Mouse (Mus musculus) forebrain, embryonic 11.5 days (tissue): ENCODE data around the gene Dhx15. TPM values are rescaled to one million over a fixed set of nuclear protein-coding genes. Genes with fewer than 3 reads are reported as not detected.

Experiments
- ATAC-seq: fragments of 200-750 bp; cut with Nextera tagmentation; replicated peaks from 2 replicates; pipeline ENCODE4 v1.8.0; 2017; ENCODE audit warnings: moderate TSS enrichment; ENCODE audit not compliant: low FRiP score
- DNase-seq: peaks from one replicate; pipeline ENCODE4 v3.0.0-alpha.2; 2017; ENCODE audit warnings: low spot score
- H3K27ac ChIP-seq: fragments of 300-500 bp; sonication (generic); 2 replicates; pipeline ENCODE4 v1.5.1; 2014; ENCODE audit warnings: low read depth, low read length
- H3K27me3 ChIP-seq: fragments of 300-500 bp; sonication (generic); 2 replicates; pipeline ENCODE4 v1.6.1; 2014; ENCODE audit warnings: mild to moderate bottlenecking, low read length, mixed read lengths; ENCODE audit not compliant: control insufficient read depth, insufficient read depth
- H3K36me3 ChIP-seq: fragments of 300-500 bp; sonication (generic); 2 replicates; pipeline ENCODE4 v1.6.1; 2014; ENCODE audit warnings: mild to moderate bottlenecking, low read length, moderate library complexity, mixed read lengths; ENCODE audit not compliant: control insufficient read depth, insufficient read depth
- H3K4me1 ChIP-seq: fragments of 300-500 bp; sonication (generic); replicated peaks from 2 replicates; pipeline ENCODE4 v1.6.1; 2014; ENCODE audit warnings: low read length, mixed read lengths; ENCODE audit not compliant: control insufficient read depth, insufficient read depth
- H3K4me2 ChIP-seq: fragments of 300-500 bp; sonication (generic); 2 replicates; pipeline ENCODE4 v1.6.1; 2014; ENCODE audit warnings: low read depth, mild to moderate bottlenecking, low read length, moderate library complexity, mixed read lengths; ENCODE audit not compliant: severe bottlenecking
- H3K4me3 ChIP-seq: fragments of 300-500 bp; sonication (generic); 2 replicates; pipeline ENCODE4 v1.5.1; 2014; ENCODE audit warnings: low read depth, low read length
- H3K9ac ChIP-seq: fragments of 300-500 bp; sonication (generic); 2 replicates; pipeline ENCODE4 v1.6.1; 2014; ENCODE audit warnings: low read length
- H3K9me3 ChIP-seq: fragments of 300-500 bp; sonication (generic); 2 replicates; pipeline ENCODE4 v1.6.1; 2016; ENCODE audit warnings: low read length, mixed read lengths; ENCODE audit not compliant: control insufficient read depth
- WGBS: fragments of 180-500 bp; shearing (Covaris S2); extraction: QIAGEN DNeasy Blood & Tissue Kit; methylation state at CpG from one replicate; pipeline ENCODE4 v1.1.7; 2014; 5-methylcytosine and 5-hydroxymethylcytosine counted together
- polyA plus RNA-seq: library from polyadenylated mRNA; unstranded; fragments of >200 nt; fragmentation: Nextera tagmentation; extraction: Ambion mirVana; gene quantifications from 2 replicates; pipeline ENCODE4 v1.2.1, GENCODE M21; 2014

The Dhx15 gene
- polyA plus RNA-seq, 1 experiment from 2014 or later: 106 TPM

GRCm38 (mm10) chr5:52119192-52119591 lies 71.1 kb downstream of the Dhx15 start:
- H3K4me1 ChIP-seq: peaks cover 8% of the 10 kb centered on the region; the same call in 1 of the 2 replicates
- no peak overlapping the region for H3K9ac ChIP-seq
- ATAC-seq: no peak
- 85% methylated on average over 2 of the region's 2 CpGs for WGBS
- no peak overlapping the region for H3K4me3 ChIP-seq
- no peak overlapping the region for H3K27ac ChIP-seq
- no peak for DNase-seq
- H3K27me3 ChIP-seq: peaks cover 10% of the 10 kb centered on the region
- no peak overlapping the region for H3K4me2 ChIP-seq
- no peaks in the 10 kb centered on the region for H3K36me3 ChIP-seq
- H3K9me3 ChIP-seq: no peaks in the 10 kb centered on the region

GRCm38 (mm10) chr5:52117829-52118228 lies 72.5 kb downstream of the Dhx15 start:
- H3K9ac ChIP-seq: no peak overlapping the region
- H3K9me3 ChIP-seq: no peaks in the 10 kb centered on the region
- no peak overlapping the region for H3K27ac ChIP-seq
- peaks cover 10% of the 10 kb centered on the region; the same call in 1 of the 2 replicates for H3K4me1 ChIP-seq
- H3K27me3 ChIP-seq: peaks cover 21% of the 10 kb centered on the region
- DNase-seq: no peak
- ATAC-seq: no peak
- no peak overlapping the region for H3K4me2 ChIP-seq
- H3K36me3 ChIP-seq: no peaks in the 10 kb centered on the region
- WGBS: 80% methylated on average over 4 of the region's 4 CpGs
- no peak overlapping the region for H3K4me3 ChIP-seq

- Histone ChIP-seq H3K27ac (no peak overlapping the region), H3K27me3 (peaks cover 29% of the 10 kb centered on the region), H3K9me3 (no peaks in the 10 kb centered on the region), H3K4me3 (peak overlapping the region; percentile 62), H3K4me2 (peak overlapping the region; percentile 99), H3K4me1 (peaks cover 10% of the 10 kb centered on the region; the same call in 1 of the 2 replicates), H3K9ac (no peak overlapping the region; the same call in 1 of the 2 replicates), H3K36me3 (no peaks in the 10 kb centered on the region)
- ATAC-seq (0 out of 2 replicates have a peak, but pooled peaks have one; percentile 1), DNase-seq (peak; percentile 60)
- 2% methylated on average over 17 of the region's 17 CpGs for WGBS
These were observed 73.9 kb downstream of the Dhx15 start for GRCm38 (mm10) chr5:52116404-52116803.

- peak; percentile 90 for DNase-seq
- Histone ChIP-seq H3K9me3 (no peaks in the 10 kb centered on the region), H3K27ac (no peak overlapping the region), H3K4me1 (peaks cover 10% of the 10 kb centered on the region; the same call in 1 of the 2 replicates), H3K4me3 (peak overlapping the region; percentile 62), H3K9ac (peak overlapping the region; percentile 66), H3K36me3 (no peaks in the 10 kb centered on the region), H3K27me3 (peaks cover 29% of the 10 kb centered on the region), H3K4me2 (peak overlapping the region; percentile 99)
- ATAC-seq: peak; percentile 91
- 0% methylated on average over 23 of the region's 53 CpGs for WGBS
These were observed 74.4 kb downstream of the Dhx15 start for GRCm38 (mm10) chr5:52115821-52116317.

- no peak overlapping the region for H3K27ac ChIP-seq
- ATAC-seq (peak; percentile 9; the same call in 1 of the 2 replicates), DNase-seq (peak; percentile 76)
- H3K4me1 ChIP-seq: peaks cover 10% of the 10 kb centered on the region; the same call in 1 of the 2 replicates
- under 1% methylated on average over 48 of the region's 48 CpGs for WGBS
- no peaks in the 10 kb centered on the region for H3K9me3 ChIP-seq
- H3K4me3 ChIP-seq: peak overlapping the region; percentile 62
- peaks cover 29% of the 10 kb centered on the region for H3K27me3 ChIP-seq
- peak overlapping the region; percentile 99 for H3K4me2 ChIP-seq
- H3K9ac ChIP-seq: peak overlapping the region; percentile 66
- H3K36me3 ChIP-seq: no peaks in the 10 kb centered on the region
These were observed 75.4 kb downstream of the Dhx15 start for GRCm38 (mm10) chr5:52114751-52115451.

GRCm38 (mm10) chr5:52113851-52114731 lies 76.2 kb downstream of the Dhx15 start:
- 0 out of 2 replicates have a peak, but pooled peaks have one; percentile 8 for ATAC-seq
- WGBS: 1% methylated on average over 49 of the region's 54 CpGs

GRCm38 (mm10) chr5:52112953-52113841 lies 77.1 kb downstream of the Dhx15 start:
- ATAC-seq: 0 out of 2 replicates have a peak, but pooled peaks have one; percentile 15
- no peak overlapping the region for H3K27ac ChIP-seq
- H3K27me3 ChIP-seq: peaks cover 29% of the 10 kb centered on the region
- peak; percentile 74 for DNase-seq
- no peaks in the 10 kb centered on the region for H3K9me3 ChIP-seq
- H3K4me2 ChIP-seq: peak overlapping the region; percentile 99
- peaks cover 10% of the 10 kb centered on the region; the same call in 1 of the 2 replicates for H3K4me1 ChIP-seq
- peak overlapping the region; percentile 39; the same call in 1 of the 2 replicates for H3K9ac ChIP-seq
- WGBS: under 1% methylated on average over 51 of the region's 73 CpGs
- no peaks in the 10 kb centered on the region for H3K36me3 ChIP-seq
- peak overlapping the region; percentile 62 for H3K4me3 ChIP-seq

More at GRCm38 (mm10) chr5:52113851-52114731, 76.2 kb downstream of the Dhx15 start:
- peak overlapping the region; percentile 39 for H3K9ac ChIP-seq
- peak; percentile 67 for DNase-seq
- peaks cover 10% of the 10 kb centered on the region; the same call in 1 of the 2 replicates for H3K4me1 ChIP-seq
- no peak overlapping the region for H3K27ac ChIP-seq
- H3K36me3 ChIP-seq: no peaks in the 10 kb centered on the region
- H3K9me3 ChIP-seq: no peaks in the 10 kb centered on the region
- peak overlapping the region; percentile 62 for H3K4me3 ChIP-seq
- H3K27me3 ChIP-seq: peaks cover 29% of the 10 kb centered on the region
- peak overlapping the region; percentile 99 for H3K4me2 ChIP-seq
